Mouse (Mus musculus) ovary, postnatal 36 days (tissue): ENCODE measurements around the gene Speg.
A peak's percentile ranks its signal among the peaks of the same experiment; 100 is the strongest.

ENCODE experiments used
- DNase-seq: peaks from one replicate; pipeline ENCODE4 v3.0.0; 2022; ENCODE audit warnings: low spot score, mixed read lengths

The Speg gene

GRCm38 (mm10) chr1:75460297-75460696 is 85.2 kb downstream of the Speg start:
- no peak for DNase-seq

- DNase-seq, result no peak
These were observed 87.5 kb downstream of the Speg start for GRCm38 (mm10) chr1:75462636-75463035.

GRCm38 (mm10) chr1:75463652-75464204 is 88.6 kb downstream of the Speg start:
- DNase-seq, result no peak

GRCm38 (mm10) chr1:75467215-75467927 is 92.3 kb downstream of the Speg start:
- DNase-seq, result peak; percentile 81

GRCm38 (mm10) chr1:75469287-75469825 is 94.3 kb downstream of the Speg start:
- DNase-seq, result peak; percentile 63

- no peak for DNase-seq
These were observed 101.3 kb downstream of the Speg start for GRCm38 (mm10) chr1:75476441-75476840.

GRCm38 (mm10) chr1:75477264-75477965 is 102.3 kb downstream of the Speg start:
- DNase-seq, result peak; percentile 85

- no peak for DNase-seq
These were observed 102.8 kb downstream of the Speg start for GRCm38 (mm10) chr1:75477966-75478290.

- DNase-seq, result no peak
These were observed 103.4 kb downstream of the Speg start for GRCm38 (mm10) chr1:75478497-75478896.

GRCm38 (mm10) chr1:75478916-75479634 is 104.0 kb downstream of the Speg start, which contains the start of the genes Chpf and Tmem198:
Chpf (minus strand) TSS chr1:75479307.
Tmem198 (plus strand) TSS chr1:75479532.
- peak; percentile 98 for DNase-seq

- no peak for DNase-seq
These were observed 104.5 kb downstream of the Speg start for GRCm38 (mm10) chr1:75479635-75479989.

- DNase-seq, result no peak
These were observed 104.9 kb downstream of the Speg start for GRCm38 (mm10) chr1:75480036-75480435.

- DNase-seq, result no peak
These were observed 105.6 kb downstream of the Speg start for GRCm38 (mm10) chr1:75480735-75481134.
